Mouse (Mus musculus): Measurements from ENCODE around the gene Dnajb13.

DNA sequence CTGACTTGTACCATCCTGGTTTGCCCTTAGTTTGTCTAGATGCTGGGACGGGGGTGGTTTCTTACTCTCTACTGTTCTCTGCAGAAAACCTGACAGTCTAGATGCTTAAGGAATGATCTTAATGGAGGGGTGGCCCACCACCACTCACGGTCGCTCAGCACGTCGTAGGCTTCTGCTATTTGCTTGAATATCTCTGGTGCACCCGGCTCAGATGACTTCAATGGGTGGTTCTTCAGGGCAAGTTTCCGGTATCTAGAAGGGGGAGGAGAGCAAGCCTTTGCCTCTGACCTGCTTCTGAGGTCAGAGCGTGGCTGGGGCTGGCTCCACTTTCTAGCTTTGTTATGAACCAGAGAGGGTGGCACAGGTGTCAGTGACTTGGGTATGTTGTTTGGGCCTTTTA, 3.2 kb downstream of the Dnajb13 start:
- no peak for TF ChIP-seq CTCF (IDR thresholded peaks at IDR 0.05; ENCODE audit: low read depth, low read length)
- TF ChIP-seq TAL1 (conservative IDR thresholded peaks at IDR 0.05; ENCODE audit: low read depth, low read length) = no peak
- TF ChIP-seq POLR2AphosphoS5 (IDR thresholded peaks at IDR 0.05; ENCODE audit: insufficient replicate concordance, low read depth, low read length) = no peak
- TF ChIP-seq GATA2 (IDR thresholded peaks at IDR 0.05; ENCODE audit: borderline replicate concordance, low read depth, low read length) = no peak
